ENCODE assay signal across 1 mouse cellular context in genomic region chrX:139525724-139526123, GRCm38 (mm10).
A peak's percentile ranks its signal among the peaks of the same experiment; 100 is the strongest.
TF ChIP-seq lines count a peak whose summit lies in the region.

No protein-coding gene starts in this region.

TF ChIP-seq in MEL, 35 proteins besides CTCF, POLR2A, EP300 and RAD21 (continued from another document):
- TF ChIP-seq BHLHE40 (IDR thresholded peaks at IDR 0.05; ENCODE audit: borderline replicate concordance, low read depth, low read length) (peak; percentile 61; the same call in 1 of the 2 replicates), GATA1 (IDR thresholded peaks at IDR 0.05; ENCODE audit: low read depth, low read length) (peak; percentile 93), RCOR1 (IDR thresholded peaks at IDR 0.05; ENCODE audit: low read depth, low read length) (peak; percentile 84), USF2 (IDR thresholded peaks at IDR 0.05; ENCODE audit: borderline replicate concordance in 1 of 2, insufficient read depth in 1 of 2, low read depth in 1 of 2, low read length in 2 of 2) (no peak), MXI1 (IDR thresholded peaks at IDR 0.05; ENCODE audit: low read depth, low read length) (0 out of 2 replicates have a peak, but pooled peaks have one; percentile 55), TBP (IDR thresholded peaks at IDR 0.05; ENCODE audit: low read depth, low read length) (no peak), NELFE (IDR thresholded peaks at IDR 0.05; ENCODE audit: low read depth, low read length) (no peak), ZNF384 (IDR thresholded peaks at IDR 0.05; ENCODE audit: low read depth, low read length) (peak; percentile 51), MEF2A (IDR thresholded peaks at IDR 0.05; ENCODE audit: extremely low read depth, insufficient replicate concordance, low read depth, low read length, poor library complexity, severe bottlenecking) (no peak), HCFC1 (IDR thresholded peaks at IDR 0.05; ENCODE audit: low read depth, low read length) (no peak), USF1 (IDR thresholded peaks at IDR 0.05; ENCODE audit: low read depth, low read length) (peak; percentile 19; the same call in 1 of the 2 replicates), ELF1 (IDR thresholded peaks at IDR 0.05; ENCODE audit: low read depth, low read length) (no peak), POLR2AphosphoS2 (IDR thresholded peaks at IDR 0.05; ENCODE audit: low read length) (no peak), MAFK (IDR thresholded peaks at IDR 0.05; ENCODE audit: borderline replicate concordance, low read depth, low read length) (peak; percentile 73; the same call in 1 of the 2 replicates), MAX (IDR thresholded peaks at IDR 0.05; ENCODE audit: low read length) (peak; percentile 73), ZMIZ1 (IDR thresholded peaks at IDR 0.05; ENCODE audit: low read depth, low read length) (no peak)
